12 mouse cellular contexts compared by ENCODE assay signal in genomic region chr17:11926865-11927386, GRCm38 (mm10).
DNase-seq lines count a peak whose midpoint lies in the region; ATAC-seq and TF ChIP-seq lines count a peak whose summit lies in the region.
"Had no signal": no experiment of that assay in that cellular context is flagged by ENCODE, and none has a peak within 500 bp of the region (broad histone marks: within the 10 kb centered on the region; RNA-seq: fewer than 3 reads in every experiment).

No protein-coding gene starts in this region.

- no peak overlapping the region for H3K4me2 ChIP-seq in midbrain, embryonic 11.5 days
- no peak overlapping the region for H3K4me2 ChIP-seq in hindbrain, postnatal 0 days (ENCODE audit: low read depth, low read length)
- no peak overlapping the region for H3K4me2 ChIP-seq in liver, embryonic 12.5 days
- H3K4me2 ChIP-seq: heart, embryonic 11.5 days; neural tube, embryonic 12.5 days had no signal

- H3K4me3 ChIP-seq in midbrain, embryonic 11.5 days (ENCODE audit: low read depth, low read length) = no peak overlapping the region
- H3K4me3 ChIP-seq in midbrain, embryonic 10.5 days = no peak overlapping the region
- H3K4me3 ChIP-seq in hindbrain, postnatal 0 days (ENCODE audit: low read length) = no peak overlapping the region
- no peak overlapping the region for H3K4me3 ChIP-seq in liver, embryonic 12.5 days
- H3K4me3 ChIP-seq: neural tube, embryonic 12.5 days had no signal

- H3K9me3 ChIP-seq in midbrain, embryonic 11.5 days (ENCODE audit: control insufficient read depth, low read length) = no peaks in the 10 kb centered on the region
- no peaks in the 10 kb centered on the region for H3K9me3 ChIP-seq in midbrain, embryonic 10.5 days (replicated peaks)
- H3K9me3 ChIP-seq in hindbrain, postnatal 0 days (ENCODE audit: low read length) = no peaks in the 10 kb centered on the region
- no peaks in the 10 kb centered on the region for H3K9me3 ChIP-seq in liver, embryonic 12.5 days (replicated peaks)
- H3K9me3 ChIP-seq: neural tube, embryonic 12.5 days had no signal

- 68% methylated on average over 11 of the region's 11 CpGs for WGBS in midbrain, embryonic 11.5 days
- 63% methylated on average over 11 of the region's 11 CpGs for WGBS in midbrain, embryonic 10.5 days
- 28% methylated on average over 11 of the region's 11 CpGs for WGBS in hindbrain, postnatal 0 days
- 47% methylated on average over 11 of the region's 11 CpGs for WGBS in liver, embryonic 12.5 days (ENCODE audit: insufficient replicate concordance)

- no peak overlapping the region for H3K9ac ChIP-seq in midbrain, embryonic 11.5 days (ENCODE audit: low read length)
- H3K9ac ChIP-seq in hindbrain, postnatal 0 days (replicated peaks; ENCODE audit: low read length) = no peak overlapping the region
- no peak overlapping the region for H3K9ac ChIP-seq in liver, embryonic 12.5 days
- H3K9ac ChIP-seq: neural tube, embryonic 12.5 days had no signal

- no peak for TF ChIP-seq CTCF in hindbrain, postnatal 0 days (IDR thresholded peaks at IDR 0.05; ENCODE audit: low read depth)

- ATAC-seq in midbrain, embryonic 11.5 days (ENCODE audit: low FRiP score) = no peak
- peak; percentile 40; the same call in 1 of the 2 replicates for ATAC-seq in hindbrain, postnatal 0 days
- no peak for ATAC-seq in liver, embryonic 12.5 days

- peak; percentile 82 for DNase-seq in midbrain, embryonic 11.5 days (ENCODE audit: low spot score, missing footprints)
- DNase-seq in midbrain, embryonic 10.5 days (ENCODE audit: low spot score) = no peak
- DNase-seq in hindbrain, postnatal 0 days (ENCODE audit: low spot score) = peak; percentile 51
- DNase-seq in kidney, postnatal 25 days = peak; percentile 59 to 76
- peak; percentile 50 for DNase-seq in retina, embryonic 14.5 days (ENCODE audit: low spot score)
- DNase-seq in urinary bladder, postnatal 4 days (ENCODE audit: low spot score in 2 of 2) = no peak
- DNase-seq in layer of hippocampus, adult 9-10 months (ENCODE audit: low spot score) = no peak
- DNase-seq: lung, postnatal 36 days had no signal

- H3K27ac ChIP-seq in midbrain, embryonic 11.5 days (ENCODE audit: low read depth, low read length) = no peak overlapping the region
- H3K27ac ChIP-seq in midbrain, embryonic 10.5 days (replicated peaks) = no peak overlapping the region
- H3K27ac ChIP-seq in hindbrain, postnatal 0 days = peak overlapping the region; percentile 45; the same call in 1 of the 2 replicates
- H3K27ac ChIP-seq in liver, embryonic 12.5 days = no peak overlapping the region
- H3K27ac ChIP-seq: neural tube, embryonic 12.5 days had no signal

- no peaks in the 10 kb centered on the region for H3K4me1 ChIP-seq in midbrain, embryonic 11.5 days (ENCODE audit: control insufficient read depth, insufficient read depth, low read length)
- H3K4me1 ChIP-seq in midbrain, embryonic 10.5 days = no peaks in the 10 kb centered on the region
- H3K4me1 ChIP-seq in hindbrain, postnatal 0 days (ENCODE audit: insufficient read depth, low read length) = no peaks in the 10 kb centered on the region
- no peaks in the 10 kb centered on the region for H3K4me1 ChIP-seq in liver, embryonic 12.5 days
- H3K4me1 ChIP-seq: neural tube, embryonic 12.5 days had no signal

- no peaks in the 10 kb centered on the region for H3K27me3 ChIP-seq in midbrain, embryonic 11.5 days (ENCODE audit: control insufficient read depth, insufficient read depth, low read length)
- H3K27me3 ChIP-seq in midbrain, embryonic 10.5 days (ENCODE audit: low read depth, poor library complexity, severe bottlenecking) = no peaks in the 10 kb centered on the region
- no peaks in the 10 kb centered on the region for H3K27me3 ChIP-seq in hindbrain, postnatal 0 days (ENCODE audit: insufficient read depth, low read length)
- peaks cover 11% of the 10 kb centered on the region; the same call in 1 of the 2 replicates for H3K27me3 ChIP-seq in liver, embryonic 12.5 days (replicated peaks)
- H3K27me3 ChIP-seq: CH12.LX; neural tube, embryonic 12.5 days had no signal

- no peaks in the 10 kb centered on the region for H3K36me3 ChIP-seq in midbrain, embryonic 11.5 days (ENCODE audit: control insufficient read depth, insufficient read depth, low read length)
- H3K36me3 ChIP-seq in midbrain, embryonic 10.5 days = no peaks in the 10 kb centered on the region
- no peaks in the 10 kb centered on the region for H3K36me3 ChIP-seq in hindbrain, postnatal 0 days (ENCODE audit: insufficient read depth, low read length)
- no peaks in the 10 kb centered on the region for H3K36me3 ChIP-seq in liver, embryonic 12.5 days
- H3K36me3 ChIP-seq: neural tube, embryonic 12.5 days had no signal

Comparison
In these comparisons a context has a peak if more than half of its experiments do, and no peak if none do; other contexts are left out.
1. DNase-seq: peak in midbrain, embryonic 11.5 days (single experiment), hindbrain, postnatal 0 days (single experiment), kidney, postnatal 25 days (2 of 2) and retina, embryonic 14.5 days (single experiment); none in midbrain, embryonic 10.5 days (single experiment), urinary bladder, postnatal 4 days (0 of 2) and layer of hippocampus, adult 9-10 months (single experiment).